Mouse (Mus musculus) testis, postnatal 10 days (tissue): Measurements from ENCODE around the gene Rimkla.
A peak's percentile ranks its signal among the peaks of the same experiment; 100 is the strongest.
"Not testable (repeated sequence)": the region's sequence is repeated elsewhere in the genome, so short reads cannot be mapped to it uniquely, and the experiment has no call there.

Experiments
- DNase-seq: peaks from one replicate; pipeline ENCODE4 v3.0.0; 2021; ENCODE audit warnings: low spot score

The Rimkla gene

DNA sequence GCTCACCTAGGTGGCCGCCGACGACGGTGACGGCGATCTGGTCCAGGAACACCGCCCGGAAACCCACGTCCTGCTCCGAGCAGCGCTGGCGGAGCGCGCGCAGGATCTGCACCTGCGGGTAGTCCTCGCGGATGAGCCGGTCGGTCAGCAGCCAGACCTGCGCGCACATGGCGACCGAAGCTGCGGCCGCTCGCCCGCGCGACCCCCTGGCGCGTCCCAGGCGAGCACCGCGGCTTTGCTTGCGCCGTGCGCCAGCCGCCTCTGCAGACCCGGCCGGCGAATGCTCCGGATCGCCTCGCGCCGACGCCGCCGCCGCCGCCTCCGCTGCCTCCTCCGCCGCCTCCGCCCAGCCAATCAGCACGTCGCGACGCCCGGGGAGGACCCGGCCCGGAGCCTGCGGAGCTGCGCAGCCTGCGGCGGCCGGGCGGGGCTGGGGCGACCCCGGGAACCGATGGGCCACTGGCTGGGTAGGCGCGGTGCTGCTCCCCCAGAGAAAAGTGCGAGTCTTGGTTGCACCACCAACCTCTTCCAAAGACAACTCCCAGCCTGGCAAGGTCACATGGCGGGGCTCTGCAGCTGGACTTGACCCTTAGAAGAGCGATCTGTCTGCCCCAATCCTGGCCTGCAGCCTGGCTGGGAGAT, at the start of gene Rimkla:
Gene Rimkla (minus strand): TSS at position 338 of the 642 bp plus-strand sequence.
- DNase-seq, result peak; percentile 76

DNA sequence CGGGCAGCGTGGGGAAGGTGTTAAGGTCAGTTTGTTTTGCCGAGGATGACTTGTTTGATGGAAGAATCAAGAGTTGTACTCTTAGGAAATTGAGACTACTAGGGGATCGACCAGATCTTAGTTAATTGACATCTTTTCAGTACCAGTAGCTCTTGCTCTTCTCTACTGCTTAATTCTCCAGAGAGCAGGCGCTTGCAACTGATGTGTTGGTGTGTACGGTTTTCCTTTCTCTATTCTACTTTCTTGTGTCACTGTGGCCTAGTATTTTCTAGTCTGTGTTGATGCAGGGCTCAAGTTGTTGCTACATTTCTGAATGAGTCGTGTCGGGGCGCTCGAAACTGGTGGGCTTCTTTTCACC, 48.1 kb upstream of the Rimkla start:
- no peak for DNase-seq

DNA sequence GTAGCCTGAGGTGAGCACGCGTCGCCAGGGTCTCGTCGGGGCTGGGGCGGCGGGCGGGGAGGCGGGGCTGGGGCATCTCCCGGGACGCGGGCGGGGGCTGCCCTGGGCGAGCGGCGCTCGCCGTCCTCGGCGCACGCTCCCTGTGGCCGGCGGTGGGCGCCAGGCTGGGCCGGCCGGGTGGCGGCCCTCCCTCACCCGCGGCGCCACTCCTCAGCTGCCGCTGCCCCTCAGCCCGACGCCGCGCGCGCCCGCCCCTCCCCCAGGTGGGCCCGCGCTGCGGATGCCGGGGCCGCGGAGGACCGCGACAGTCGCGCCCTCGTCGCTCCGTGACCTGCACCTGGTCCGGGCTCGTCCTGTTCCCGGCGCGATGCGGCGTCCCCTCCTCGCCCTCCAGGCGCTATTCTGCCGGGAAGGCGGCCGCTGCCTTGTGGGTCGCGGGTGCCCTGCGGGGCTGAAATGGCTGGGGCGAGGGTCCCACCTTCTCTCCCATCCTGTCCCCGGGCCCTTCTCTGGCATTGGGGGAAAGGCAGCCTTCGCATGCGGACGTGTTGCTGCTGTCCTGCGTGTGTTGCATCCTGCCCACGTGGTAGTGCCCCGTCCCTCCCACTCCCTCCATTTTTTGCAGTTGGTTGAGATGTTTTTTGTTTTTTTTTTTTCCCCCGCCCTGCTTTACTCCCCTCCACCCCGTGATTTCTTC, 47.6 kb upstream of the Rimkla start:
- DNase-seq, result peak; percentile 72

DNA sequence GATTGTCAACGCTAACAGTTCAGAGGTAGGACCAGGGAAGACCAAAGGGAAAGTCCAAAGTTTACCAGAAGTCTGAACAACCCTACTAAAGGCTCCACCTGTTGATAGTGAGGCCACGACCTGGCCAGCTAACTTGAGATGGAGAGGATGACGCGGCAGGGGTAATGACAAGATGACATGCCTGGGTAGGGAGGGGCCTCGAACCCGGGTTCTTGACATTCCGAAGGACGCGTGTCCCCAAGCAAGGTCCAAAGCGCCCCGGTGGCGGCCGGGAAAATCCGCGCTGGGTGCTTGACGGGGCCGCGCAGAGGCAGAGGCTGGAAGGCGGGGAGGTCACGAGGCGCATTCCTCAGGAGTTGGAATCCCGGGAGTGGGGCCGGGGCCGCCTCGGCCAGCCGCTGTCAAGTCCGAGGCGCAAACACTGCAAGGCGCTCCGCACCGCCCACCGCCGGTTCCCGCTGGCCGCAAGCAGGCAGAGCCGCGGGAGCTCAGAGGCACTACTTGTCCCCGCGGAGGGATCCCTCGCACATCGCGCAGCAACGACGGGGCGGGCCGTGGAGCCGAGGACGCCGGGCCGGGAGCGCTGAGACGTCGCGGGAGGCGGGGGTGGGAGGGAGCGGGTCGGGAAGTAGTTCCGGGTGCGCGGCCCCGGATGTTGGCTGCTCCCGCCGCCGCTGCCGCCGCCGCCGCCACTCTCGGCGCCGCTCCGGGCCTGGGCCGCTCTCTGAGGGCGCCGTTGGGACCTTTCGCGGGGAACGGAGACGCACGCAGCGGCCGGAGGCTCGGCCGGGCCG, 46.8 kb upstream of the Rimkla start, which contains the start of gene Frg2f1:
Gene Frg2f1 (minus strand): TSS at position 499 of the 794 bp plus-strand sequence.
- peak; percentile 98 for DNase-seq

DNA sequence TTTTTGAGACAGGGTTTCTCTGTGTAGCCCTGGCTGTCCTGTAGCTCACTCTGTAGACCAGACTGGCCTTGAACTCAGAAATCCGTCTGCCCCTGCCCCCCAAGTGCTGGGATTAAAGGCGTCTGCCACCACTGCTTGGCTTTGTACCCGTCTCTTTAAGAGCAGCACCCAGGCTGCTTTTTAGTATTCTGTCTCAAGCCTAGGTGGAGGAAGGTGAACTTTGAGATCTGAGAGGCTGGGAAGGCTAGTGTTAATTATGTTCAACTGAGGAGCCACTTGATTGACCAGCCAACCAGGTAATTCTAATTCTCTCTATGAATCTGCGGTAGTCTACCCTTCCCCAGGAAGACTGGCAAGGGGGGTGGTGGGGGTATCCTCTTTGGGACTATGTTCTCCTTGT, 45.0 kb upstream of the Rimkla start:
- DNase-seq, result no peak

DNA sequence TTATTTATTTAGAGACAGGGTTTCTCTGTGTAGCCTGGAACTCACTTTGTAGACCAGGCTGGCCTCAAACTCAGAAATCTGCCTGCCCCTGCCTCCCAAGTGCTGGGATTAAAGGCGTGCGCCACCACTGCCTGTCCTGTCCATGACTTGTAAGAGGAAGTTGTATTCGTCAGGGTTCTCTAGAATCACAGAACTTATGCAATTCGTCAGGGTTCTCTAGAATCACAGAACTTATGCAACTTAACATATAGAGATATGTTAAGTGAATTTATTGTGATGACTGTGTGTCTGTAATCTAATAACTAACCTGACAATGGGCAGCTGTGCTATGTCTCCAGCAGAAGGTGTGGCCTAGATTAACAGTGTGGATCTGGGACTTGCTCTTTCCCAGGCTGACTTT, 44.2 kb upstream of the Rimkla start, which contains the start of gene Foxj3:
Gene Foxj3 (plus strand): TSS at position 390 of the 400 bp plus-strand sequence.
- not testable (repeated sequence) for DNase-seq

DNA sequence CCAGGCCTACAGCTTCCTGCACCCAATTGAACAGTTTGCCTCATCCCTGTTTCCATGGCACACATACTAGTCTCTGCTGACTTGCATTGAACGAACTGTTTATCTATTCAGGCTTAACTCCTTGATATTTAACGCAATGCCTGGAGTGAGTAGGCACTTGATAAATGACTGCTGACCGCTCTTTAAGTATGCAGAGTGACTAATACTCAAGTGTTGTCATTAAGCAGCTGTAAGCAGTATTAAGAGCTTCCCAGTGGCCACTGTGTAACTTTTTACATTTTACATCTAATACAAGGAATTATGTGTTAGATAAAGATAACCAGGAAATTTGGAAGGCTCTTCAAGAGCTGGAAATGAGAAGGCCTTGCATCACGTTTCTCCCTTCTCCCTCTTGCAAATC, 42.7 kb upstream of the Rimkla start:
- no peak for DNase-seq

DNA sequence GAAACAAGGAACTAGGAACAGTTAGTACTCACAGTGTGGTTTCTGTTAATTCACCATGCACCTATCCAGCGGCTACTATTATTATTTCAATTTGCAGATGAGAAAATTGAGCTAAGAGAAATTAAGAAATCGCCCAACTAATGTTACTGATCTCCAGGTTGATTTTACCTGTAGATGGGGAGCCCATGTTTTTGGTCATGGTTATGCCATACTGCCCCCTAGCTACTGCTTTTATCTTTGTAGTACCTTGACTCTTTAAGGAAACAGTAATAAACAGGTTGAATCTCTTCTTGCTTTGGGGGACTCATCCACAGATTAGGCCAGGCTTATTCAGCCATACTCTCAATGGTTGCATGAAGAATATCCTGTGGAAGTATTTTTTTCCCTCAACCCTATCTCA, 39.4 kb upstream of the Rimkla start:
- DNase-seq, result no peak

DNA sequence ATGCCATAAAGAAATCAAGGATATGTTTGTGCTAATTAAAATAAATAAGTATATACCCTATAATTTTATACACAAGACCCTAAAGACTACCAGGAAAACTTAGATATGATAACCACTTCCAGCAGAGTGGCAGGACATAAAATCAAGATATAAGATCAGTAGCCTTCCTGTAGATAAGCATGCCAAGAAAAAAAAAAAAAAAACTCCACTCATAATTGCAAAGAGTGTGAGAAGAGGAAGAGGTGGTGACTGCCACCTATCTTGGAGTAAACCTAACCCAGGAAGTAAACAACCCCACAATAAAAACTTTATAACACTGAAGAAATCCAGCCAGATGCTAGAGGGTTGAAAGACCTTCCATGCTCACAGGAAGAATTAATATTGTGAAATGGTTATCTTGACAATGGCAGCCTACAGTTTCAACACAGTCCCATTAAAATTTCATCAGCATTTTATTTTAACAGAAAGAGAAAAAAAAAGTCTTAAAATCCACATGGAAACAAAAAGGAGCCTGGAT, 34.0 kb upstream of the Rimkla start:
- DNase-seq, result no peak

DNA sequence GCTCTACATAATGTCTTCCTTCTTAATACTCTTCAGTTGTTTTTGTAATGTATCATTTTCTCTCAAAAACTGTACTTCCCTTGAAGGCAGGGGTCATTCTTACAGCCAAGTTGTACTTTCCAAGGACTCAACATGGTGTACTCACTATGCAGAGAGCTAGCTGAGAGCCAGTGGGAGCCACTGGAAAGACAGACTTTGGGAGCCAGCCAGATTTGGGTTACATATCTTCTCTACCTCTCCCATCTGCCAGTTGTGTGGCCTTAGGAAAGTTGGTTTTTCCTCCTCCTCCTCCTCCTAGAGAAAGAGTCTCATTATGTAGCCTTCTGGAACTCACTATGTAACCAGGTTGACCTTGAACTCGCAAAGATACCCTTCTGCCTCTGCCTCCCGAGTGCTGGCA, 32.0 kb upstream of the Rimkla start:
- DNase-seq, result no peak

DNA sequence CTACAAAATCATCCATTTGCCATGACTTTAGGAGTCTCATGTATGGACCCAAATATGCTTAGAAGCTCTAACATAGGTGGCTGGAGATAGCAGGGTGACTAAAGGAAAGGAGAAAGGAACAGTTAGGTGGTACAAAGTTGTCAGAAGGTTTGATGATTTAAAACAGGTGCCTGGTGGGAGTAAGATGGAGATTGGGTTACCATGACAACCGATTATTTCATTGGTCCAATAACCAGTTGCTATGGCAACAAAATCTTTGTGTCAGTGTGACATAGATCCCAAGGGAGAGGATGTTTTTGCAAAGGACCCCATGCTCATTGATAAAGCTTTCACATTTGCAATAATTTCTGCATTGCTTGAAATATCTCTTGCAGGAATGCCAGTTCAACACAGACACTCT, 31.6 kb upstream of the Rimkla start:
- no peak for DNase-seq

DNA sequence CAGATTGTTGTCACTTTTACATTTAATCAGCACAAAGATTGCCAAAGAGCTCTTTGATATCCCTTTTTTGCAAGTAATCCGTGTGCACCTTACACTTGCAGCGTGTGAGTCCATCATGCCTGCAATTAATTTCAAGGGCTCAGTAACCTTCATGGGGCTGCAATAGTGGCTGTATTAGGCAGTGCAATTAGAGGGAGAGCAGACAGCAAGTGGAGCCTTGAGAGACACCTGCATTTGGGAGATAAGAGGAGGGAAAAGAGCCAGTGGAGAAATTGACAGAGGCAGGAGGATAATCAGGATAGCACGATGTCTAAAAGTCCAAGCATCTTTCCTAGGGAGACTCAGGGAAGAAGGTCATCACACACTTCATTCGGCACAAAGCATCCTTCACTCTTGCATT, 31.1 kb upstream of the Rimkla start:
- no peak for DNase-seq

DNA sequence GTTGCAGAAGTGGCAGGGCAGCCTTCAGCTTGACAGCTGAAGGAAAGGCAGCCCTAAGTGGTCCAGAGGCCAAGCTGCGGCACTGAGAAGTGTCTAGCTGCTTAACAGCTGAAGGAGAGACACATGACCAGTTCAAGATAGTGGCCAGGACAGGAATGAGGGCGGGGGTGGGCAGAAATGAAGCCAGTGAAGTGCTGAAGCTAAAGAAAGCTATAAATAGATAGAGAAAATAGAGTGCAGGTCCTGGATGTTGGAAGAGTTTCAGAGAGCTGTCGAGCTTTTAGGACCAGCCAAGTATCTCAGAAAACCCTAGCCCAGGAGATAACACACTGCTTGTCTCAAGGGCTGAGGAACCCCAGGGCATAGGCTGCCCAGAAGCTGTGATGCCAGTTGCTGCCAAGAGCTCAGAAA, 20.3 kb upstream of the Rimkla start:
- no peak for DNase-seq

DNA sequence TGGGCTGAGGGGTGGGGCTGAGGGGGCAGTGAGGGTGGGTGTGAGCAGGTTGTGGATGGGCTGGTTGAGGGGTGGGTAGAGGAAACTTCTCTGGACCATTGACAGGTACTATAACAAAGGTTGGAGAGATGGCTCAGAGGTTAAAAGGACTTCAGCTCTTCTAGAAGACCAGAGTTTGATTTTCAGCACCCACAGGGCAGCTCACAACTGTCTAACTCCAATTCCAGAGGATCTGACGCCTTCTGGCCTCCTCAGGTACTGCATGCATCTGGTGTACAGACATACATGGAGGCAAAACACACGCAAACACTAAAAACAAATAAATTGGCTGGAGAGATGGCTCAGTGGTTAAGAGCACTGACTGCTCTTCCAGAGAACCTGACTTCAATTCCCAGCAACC, 19.2 kb upstream of the Rimkla start:
- DNase-seq, result no peak

DNA sequence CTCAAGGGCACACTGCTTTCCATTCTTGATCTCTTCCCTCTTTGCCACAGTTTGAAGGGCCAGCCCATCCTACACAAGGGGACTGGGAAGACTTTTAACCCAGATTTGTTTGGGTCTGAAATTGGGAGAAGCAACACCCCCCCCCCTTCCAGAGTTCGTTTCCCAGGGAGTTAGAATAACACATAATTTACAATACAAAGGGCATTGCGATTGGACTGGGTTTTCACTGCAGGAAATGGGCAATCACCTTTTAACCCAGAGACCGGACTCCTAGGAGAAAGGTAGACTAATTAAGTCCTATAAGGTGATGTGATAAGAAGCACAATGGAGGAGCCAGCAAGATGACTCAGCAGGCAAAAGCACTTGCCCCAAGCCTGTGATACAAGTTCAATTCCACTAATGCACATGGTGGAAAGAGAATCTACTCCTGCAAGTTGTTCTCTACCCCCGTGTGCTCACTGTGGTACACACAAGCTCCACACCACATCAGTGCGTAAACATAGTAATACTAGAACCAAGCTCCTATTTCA, 6.0 kb upstream of the Rimkla start:
- no peak for DNase-seq

DNA sequence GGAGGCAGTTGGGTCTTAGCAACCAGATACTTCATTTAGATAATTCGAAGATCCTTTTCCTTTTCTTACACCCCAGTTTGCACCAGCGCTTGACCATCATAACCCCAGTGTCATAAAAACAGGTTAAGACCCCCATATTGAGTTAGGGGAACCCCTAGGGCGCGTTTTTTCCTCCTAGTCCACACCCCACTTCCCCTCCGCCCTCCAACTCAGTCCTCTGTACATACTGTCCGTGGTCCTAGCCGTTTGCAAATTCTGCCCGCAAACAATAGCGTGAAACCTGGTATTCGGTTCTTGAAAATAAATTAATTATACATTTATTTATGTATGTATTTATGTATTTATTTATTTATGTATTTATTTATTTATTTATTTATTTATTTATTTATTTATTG, 502 bp upstream of the Rimkla start:
- no peak for DNase-seq

DNA sequence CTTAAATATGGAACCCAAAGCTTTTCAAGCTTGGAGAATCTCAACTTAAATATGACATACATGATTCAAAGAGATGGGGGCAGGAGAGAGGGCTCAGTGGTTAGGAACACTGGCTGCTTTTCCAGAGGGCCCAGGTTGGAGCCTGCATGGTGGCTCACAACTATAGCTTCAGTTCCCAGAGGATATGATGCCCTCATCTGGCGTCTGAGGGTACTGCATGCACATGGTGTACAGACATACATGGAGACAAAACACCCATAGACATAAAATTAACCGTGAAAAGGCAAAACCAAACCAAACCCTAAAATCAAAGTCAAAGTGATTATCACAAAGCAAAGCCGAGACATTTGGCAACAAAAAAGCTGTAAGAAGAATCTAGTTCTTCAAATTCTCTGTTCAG, 1.6 kb downstream of the Rimkla start:
- peak; percentile 69 for DNase-seq

DNA sequence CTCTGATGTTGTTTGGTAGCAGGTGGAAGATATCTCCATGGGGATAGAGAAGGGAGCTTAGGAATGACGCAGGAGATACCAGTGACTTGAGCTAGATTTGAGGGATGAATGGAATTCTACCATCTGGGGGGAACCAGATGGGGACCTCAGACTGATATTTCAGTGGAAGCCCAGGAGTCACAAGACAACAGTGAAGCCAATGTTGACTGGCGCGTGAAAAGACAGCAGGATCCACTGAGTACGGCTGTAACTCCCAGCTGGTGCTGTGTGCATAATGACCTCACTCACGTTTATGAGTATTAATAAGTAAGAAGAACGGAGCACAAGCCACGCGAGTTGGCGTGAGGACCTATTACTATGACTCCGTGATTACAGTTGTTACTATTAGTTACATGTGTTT, 2.8 kb downstream of the Rimkla start:
- DNase-seq, result no peak

DNA sequence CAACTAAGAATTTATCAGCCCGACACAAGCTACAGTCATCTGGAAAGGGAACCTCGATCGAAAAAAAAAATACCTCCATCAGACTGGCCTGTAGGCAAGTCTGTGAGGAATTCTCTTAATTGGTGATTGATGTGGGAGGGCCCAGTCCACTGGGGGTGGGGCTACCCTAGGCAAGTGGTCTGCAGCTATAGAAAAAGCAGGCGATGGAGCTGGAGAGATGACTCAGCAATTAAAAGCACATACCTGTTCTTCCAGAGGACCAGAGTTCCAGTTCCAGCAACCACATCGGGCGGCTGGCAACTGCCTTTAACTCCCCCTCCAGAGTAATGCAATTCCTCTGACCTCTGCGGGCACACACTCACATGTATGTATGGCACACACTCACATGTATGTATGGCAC, 7.5 kb downstream of the Rimkla start:
- no peak for DNase-seq

DNA sequence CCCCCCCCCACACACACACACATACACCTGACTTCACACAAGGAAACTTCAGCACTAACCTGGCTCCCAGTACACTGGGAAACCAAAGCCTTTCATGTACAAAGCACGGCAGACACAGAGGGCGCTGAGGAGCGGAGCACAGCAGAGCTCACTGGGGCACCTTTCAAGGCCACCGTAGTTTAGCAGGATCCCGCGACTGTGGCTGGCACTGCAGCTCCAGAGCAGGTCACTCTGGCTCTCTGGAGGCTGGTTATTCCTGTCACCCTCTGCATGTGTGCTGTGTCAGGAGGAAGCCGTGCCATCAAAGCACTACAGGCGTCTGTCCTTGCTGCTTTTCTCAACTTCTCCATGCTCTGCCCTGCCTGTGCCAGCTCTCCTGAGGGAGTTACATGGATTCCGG, 9.4 kb downstream of the Rimkla start:
- DNase-seq, result peak; percentile 72

DNA sequence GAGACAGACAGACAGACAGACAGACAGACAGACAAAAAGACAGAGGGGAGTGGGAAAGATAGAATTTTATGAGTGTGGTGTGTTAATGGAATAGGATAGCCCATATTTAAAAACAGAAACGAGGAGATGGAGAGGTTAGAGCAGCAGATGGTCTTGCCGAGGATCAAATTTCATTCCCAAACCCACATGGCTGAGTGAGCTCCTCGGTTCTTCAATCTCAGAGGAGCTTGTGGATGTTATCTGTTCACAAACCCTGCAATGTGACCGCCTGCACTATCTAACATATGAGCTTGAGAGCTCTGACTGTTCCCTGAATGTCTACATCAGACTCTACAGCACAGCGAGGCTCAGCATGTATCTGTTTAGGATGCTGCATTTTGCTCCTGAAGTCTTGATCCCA, 19.3 kb downstream of the Rimkla start:
- no peak for DNase-seq

DNA sequence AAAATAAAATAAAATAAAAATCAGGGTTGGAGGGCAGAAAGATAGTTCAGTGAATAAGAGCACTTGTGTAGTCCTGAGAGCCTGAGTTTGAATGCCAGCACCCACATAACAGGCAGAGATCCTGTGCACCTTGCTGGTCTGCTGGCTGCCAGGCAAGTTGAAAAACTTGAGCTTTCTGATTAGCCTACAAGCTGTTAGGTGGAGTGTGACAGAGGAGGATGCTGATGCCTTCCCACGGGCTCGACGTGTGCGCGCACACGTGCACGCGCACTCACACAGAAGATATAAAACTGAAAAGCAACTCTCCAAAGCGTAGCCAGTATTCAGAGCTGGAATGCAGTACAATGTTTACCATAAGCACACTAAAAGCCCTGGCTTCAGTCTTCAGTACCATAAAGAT, 19.9 kb downstream of the Rimkla start:
- DNase-seq, result no peak
